Mouse (Mus musculus) urinary bladder, postnatal 25 days (tissue): ENCODE results near the gene Zdhhc12.
"Not testable (repeated sequence)": the region's sequence is repeated elsewhere in the genome, so short reads cannot be mapped to it uniquely, and the experiment has no call there.

Experiments
- DNase-seq: peaks from one replicate; pipeline ENCODE4 v3.0.0; 2022; ENCODE audit warnings: low spot score

The Zdhhc12 gene

GRCm38 (mm10) chr2:30064298-30064697 lies 29.1 kb downstream of the Zdhhc12 start:
- no peak for DNase-seq

DNA sequence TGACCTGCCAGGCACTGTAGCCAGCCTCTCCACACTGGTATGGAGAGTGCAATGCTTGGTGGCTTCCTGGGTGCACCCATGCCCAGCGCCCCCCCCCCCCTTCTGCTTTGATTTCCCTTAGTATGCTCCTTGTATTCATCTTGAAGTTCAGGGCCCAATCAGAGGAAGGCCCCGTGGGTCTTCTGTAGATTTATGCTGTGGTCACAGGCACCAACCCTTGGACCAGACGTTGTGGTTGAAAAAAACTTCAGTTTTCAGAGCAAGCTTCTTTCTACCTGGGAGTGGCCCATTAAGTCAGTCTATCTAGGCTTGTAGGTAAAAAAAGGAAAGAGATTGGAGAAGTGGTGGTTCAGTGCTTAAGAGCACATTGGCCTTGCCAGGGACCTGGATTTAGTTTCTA lies 29.7 kb downstream of the Zdhhc12 start:
- DNase-seq = no peak

DNA sequence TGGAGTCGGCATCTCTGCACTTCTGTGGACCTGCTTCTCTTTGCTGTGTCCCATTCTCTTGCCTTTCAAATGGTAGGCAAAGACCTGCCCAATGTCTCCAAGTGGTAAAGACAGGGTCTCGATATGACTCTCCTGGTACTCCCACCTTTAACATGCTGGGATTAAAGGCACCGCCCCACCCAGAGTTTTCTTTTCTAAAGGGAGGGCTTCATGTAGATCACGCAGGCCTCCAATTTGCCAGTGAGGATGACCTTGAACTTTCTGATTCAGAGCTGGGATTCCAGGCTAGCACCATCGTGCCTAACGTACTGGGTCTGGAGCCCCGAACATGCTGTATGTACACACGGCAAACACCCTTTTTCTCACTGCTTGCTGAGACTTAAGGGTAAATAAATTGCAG lies 30.2 kb downstream of the Zdhhc12 start:
- no peak for DNase-seq

GRCm38 (mm10) chr2:30062249-30063093 lies 31.0 kb downstream of the Zdhhc12 start:
- DNase-seq = peak; percentile 55

DNA sequence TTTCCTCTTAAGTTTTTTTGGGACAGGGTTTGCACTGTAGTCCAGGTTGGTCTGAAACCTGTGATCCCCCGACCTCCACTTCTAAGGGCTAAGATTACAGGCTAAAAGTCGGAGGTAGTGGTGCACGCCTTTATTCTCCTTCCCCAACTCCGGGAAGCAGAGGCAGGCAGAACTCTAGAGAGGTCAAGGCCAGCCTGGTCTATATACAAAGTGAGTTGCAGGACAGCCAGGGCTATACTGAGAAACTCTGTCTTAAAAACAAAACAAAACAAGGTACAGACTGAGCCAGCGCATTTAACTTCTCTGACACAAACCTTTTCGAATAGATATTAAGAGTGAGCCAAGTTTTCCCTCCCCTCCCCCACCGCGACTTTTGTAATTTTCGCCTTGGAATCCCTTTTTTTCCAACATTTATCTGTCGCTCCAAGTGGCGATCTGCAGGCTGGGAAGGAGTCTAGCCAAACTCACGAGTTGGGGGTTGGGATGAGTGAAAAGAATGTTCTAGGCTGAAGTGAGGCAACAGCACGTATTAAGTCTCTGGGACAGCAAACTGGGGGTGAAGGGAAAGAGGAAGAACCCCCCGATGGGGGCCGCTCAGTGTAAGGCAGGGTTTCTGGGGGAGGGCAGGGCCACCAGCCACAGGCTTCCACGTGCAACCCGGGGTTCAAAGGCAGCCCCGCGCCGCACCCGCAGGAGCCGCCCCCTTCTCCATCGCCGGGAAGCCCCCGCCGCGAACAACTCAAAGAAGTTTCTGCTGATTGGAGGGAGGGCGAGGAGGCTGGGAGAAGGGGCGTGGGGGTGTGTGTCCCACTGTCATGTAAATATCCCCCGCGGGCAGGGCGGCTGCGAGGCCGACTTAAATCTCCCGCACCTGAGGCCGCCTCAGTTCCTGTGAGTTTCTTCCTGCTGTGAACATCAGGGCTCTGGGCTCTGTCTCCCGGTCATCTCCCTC lies 32.0 kb downstream of the Zdhhc12 start:
- DNase-seq = peak; percentile 36

DNA sequence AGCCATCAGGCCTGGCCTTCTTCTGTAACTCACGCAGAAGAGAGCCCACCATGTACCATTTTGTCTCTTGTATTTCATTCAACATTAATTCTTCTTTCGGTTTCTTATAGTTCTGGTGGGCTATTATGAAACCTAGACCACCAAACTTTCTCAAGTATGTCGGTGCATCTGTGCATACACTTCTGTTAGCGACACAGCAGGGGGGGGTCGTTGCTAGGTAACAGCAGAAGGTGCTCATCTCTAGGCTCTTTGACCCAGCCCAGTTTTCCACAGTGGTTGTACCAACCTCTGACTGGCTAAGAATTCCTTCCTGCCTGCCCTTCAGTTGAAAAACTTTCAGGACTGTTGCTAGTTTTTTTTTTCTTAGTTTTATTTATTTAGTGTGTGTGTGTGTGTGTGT lies 35.0 kb downstream of the Zdhhc12 start:
- DNase-seq = no peak

- no peak for DNase-seq
Observed at GRCm38 (mm10) chr2:30057223-30057904, 36.1 kb downstream of the Zdhhc12 start, which contains the start of gene Set. Gene Set, plus strand, starts transcription at chr2:30057378.

DNA sequence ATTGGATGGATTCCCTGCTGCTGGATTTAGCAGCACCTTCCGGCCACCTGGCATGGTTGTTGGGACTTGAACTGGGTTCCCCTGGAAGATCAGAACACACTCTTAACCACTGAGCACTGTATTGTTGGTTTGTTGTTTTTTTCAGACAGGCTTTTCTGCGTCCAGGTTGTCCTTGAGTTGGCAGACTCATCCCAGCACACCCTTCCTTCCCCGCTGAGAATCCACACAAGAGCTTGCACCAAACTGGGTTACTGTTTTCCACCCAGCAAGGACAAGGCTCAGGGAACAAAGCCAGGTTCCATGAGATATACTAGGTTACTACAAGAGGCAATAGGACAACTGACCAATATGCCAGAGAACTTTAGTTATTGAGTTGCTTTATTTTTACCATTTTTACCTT lies 36.7 kb downstream of the Zdhhc12 start:
- DNase-seq = no peak

DNA sequence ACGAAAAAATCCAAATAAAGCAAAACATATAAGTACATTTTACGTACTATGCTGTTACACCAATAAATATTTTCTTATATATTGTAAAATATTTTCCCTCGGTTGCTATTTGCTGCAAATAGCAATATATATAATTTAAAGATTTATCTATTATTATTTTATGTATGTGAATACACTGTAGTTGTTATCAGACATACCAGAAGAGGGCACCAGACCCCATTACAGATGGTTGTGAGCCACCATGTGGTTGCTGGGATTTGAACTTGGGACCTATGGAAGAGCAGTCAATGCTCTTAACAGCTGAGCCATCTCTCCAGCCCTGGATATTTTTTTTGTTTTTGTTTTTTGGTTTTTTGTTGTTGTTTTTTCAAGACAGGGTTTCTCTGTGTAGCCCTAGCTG lies 38.1 kb downstream of the Zdhhc12 start:
- not testable (repeated sequence) for DNase-seq

- no peak for DNase-seq
Observed at GRCm38 (mm10) chr2:30051992-30052761, 41.3 kb downstream of the Zdhhc12 start.

GRCm38 (mm10) chr2:30049831-30050230 lies 43.6 kb downstream of the Zdhhc12 start:
- DNase-seq = no peak

GRCm38 (mm10) chr2:30048699-30049388 lies 44.6 kb downstream of the Zdhhc12 start, which contains the start of gene Wdr34:
Gene Wdr34, minus strand, starts transcription at chr2:30048881.
- DNase-seq = peak; percentile 99

GRCm38 (mm10) chr2:30048101-30048501 lies 45.3 kb downstream of the Zdhhc12 start:
- DNase-seq = no peak

GRCm38 (mm10) chr2:30047127-30047526 lies 46.3 kb downstream of the Zdhhc12 start:
- DNase-seq = no peak

GRCm38 (mm10) chr2:30044550-30044949 lies 48.9 kb downstream of the Zdhhc12 start:
- DNase-seq = no peak

GRCm38 (mm10) chr2:30042445-30042844 lies 51.0 kb downstream of the Zdhhc12 start:
- DNase-seq = peak; percentile 84
